ENCODE assay signal across 24 mouse cellular contexts in genomic region chr4:68865135-68865767, GRCm38 (mm10).
DNase-seq lines count a peak whose midpoint lies in the region; ATAC-seq and TF ChIP-seq lines count a peak whose summit lies in the region.
"Had no signal": no experiment of that assay in that cellular context is flagged by ENCODE, and none has a peak within 500 bp of the region (broad histone marks: within the 10 kb centered on the region; RNA-seq: fewer than 3 reads in every experiment).

No protein-coding gene starts in this region.

- intact Hi-C loops in heart, postnatal 25 days (cut with DNase I) = no loop called here

- no peak for TF ChIP-seq CTCF in lung, embryonic 14.5 days (IDR thresholded peaks at IDR 0.05; ENCODE audit: low read depth)

- H3K4me1 ChIP-seq in lung, embryonic 14.5 days (ENCODE audit: insufficient read depth) = no peaks in the 10 kb centered on the region
- no peaks in the 10 kb centered on the region for H3K4me1 ChIP-seq in heart, embryonic 11.5 days (ENCODE audit: control insufficient read depth, insufficient read depth, low read length)
- H3K4me1 ChIP-seq: embryonic facial prominence, embryonic 12.5 days; hindbrain, embryonic 12.5 days; limb, embryonic 12.5 days; liver, embryonic 13.5 days; lung, embryonic 15.5 days had no signal

- no peaks in the 10 kb centered on the region for H3K27me3 ChIP-seq in lung, embryonic 14.5 days (ENCODE audit: insufficient read depth, low read length)
- H3K27me3 ChIP-seq in heart, embryonic 11.5 days (ENCODE audit: control insufficient read depth, insufficient read depth, low read length) = no peaks in the 10 kb centered on the region
- H3K27me3 ChIP-seq: CH12.LX; embryonic facial prominence, embryonic 12.5 days; hindbrain, embryonic 12.5 days; limb, embryonic 12.5 days; liver, embryonic 13.5 days; lung, embryonic 15.5 days had no signal

- 69% methylated on average over 4 of the region's 4 CpGs for WGBS in lung, embryonic 14.5 days
- 67% methylated on average over 4 of the region's 4 CpGs for WGBS in heart, embryonic 11.5 days (ENCODE audit: insufficient replicate concordance)

- no peak; the same call in 1 of the 2 replicates for ATAC-seq in lung, embryonic 14.5 days (ENCODE audit: insufficient read depth)
- ATAC-seq in heart, embryonic 11.5 days (replicated peaks; ENCODE audit: insufficient number of reproducible peaks, low FRiP score, low TSS enrichment) = no peak
- ATAC-seq: forebrain, embryonic 14.5 days had no signal

- H3K9ac ChIP-seq in lung, embryonic 14.5 days = no peak overlapping the region
- H3K9ac ChIP-seq in heart, embryonic 11.5 days (ENCODE audit: low read depth, low read length) = no peak overlapping the region
- H3K9ac ChIP-seq: embryonic facial prominence, embryonic 12.5 days; hindbrain, embryonic 12.5 days; limb, embryonic 12.5 days; liver, embryonic 13.5 days; lung, embryonic 15.5 days had no signal

- no peaks in the 10 kb centered on the region for H3K36me3 ChIP-seq in lung, embryonic 14.5 days (ENCODE audit: insufficient read depth)
- H3K36me3 ChIP-seq in heart, embryonic 11.5 days (ENCODE audit: control insufficient read depth, insufficient read depth, low read length) = no peaks in the 10 kb centered on the region
- H3K36me3 ChIP-seq: embryonic facial prominence, embryonic 12.5 days; hindbrain, embryonic 12.5 days; limb, embryonic 12.5 days; liver, embryonic 13.5 days; lung, embryonic 15.5 days had no signal

- no peak overlapping the region for H3K4me3 ChIP-seq in lung, embryonic 14.5 days (ENCODE audit: low read depth, low read length)
- no peak overlapping the region for H3K4me3 ChIP-seq in heart, embryonic 11.5 days (ENCODE audit: low read depth, low read length)
- H3K4me3 ChIP-seq: embryonic facial prominence, embryonic 12.5 days; erythroblast, embryonic 14.5 days; hindbrain, embryonic 12.5 days; limb, embryonic 12.5 days; liver, embryonic 13.5 days; lung, embryonic 15.5 days had no signal

- no peak overlapping the region for H3K4me2 ChIP-seq in lung, embryonic 14.5 days
- H3K4me2 ChIP-seq in heart, embryonic 11.5 days = no peak overlapping the region
- H3K4me2 ChIP-seq: embryonic facial prominence, embryonic 12.5 days; hindbrain, embryonic 12.5 days; limb, embryonic 12.5 days; liver, embryonic 13.5 days; lung, embryonic 15.5 days; midbrain, embryonic 11.5 days had no signal

- DNase-seq in cerebellum, adult 11-12 months = peak; percentile 33
- no peak for DNase-seq in cerebellum, adult 11 months
- DNase-seq in lung, embryonic 14.5 days = peak; percentile 6
- no peak for DNase-seq in lung, postnatal 25 days (ENCODE audit: low spot score)
- peak; percentile 34 to 57 for DNase-seq in cerebellum, postnatal 25 days
- DNase-seq in heart, adult 8-10 months (ENCODE audit: low spot score) = no peak
- no peak for DNase-seq in heart, postnatal 25 days (ENCODE audit: low spot score)
- DNase-seq: gastrocnemius, postnatal 36 days; kidney, adult 2 months; kidney, postnatal 25 days; layer of hippocampus, adult 9-11 months; liver, embryonic 13.5 days; right cerebral cortex, adult 18-20 months; thymus, postnatal 14 days had no signal

- no peaks in the 10 kb centered on the region for H3K9me3 ChIP-seq in lung, embryonic 14.5 days (ENCODE audit: low read depth, low read length)
- no peaks in the 10 kb centered on the region for H3K9me3 ChIP-seq in heart, embryonic 11.5 days (replicated peaks; ENCODE audit: control insufficient read depth, low read length)
- H3K9me3 ChIP-seq: embryonic facial prominence, embryonic 12.5 days; hindbrain, embryonic 12.5 days; limb, embryonic 12.5 days; liver, embryonic 13.5 days; lung, embryonic 15.5 days had no signal

- H3K27ac ChIP-seq in lung, embryonic 14.5 days (ENCODE audit: low read depth) = no peak overlapping the region
- H3K27ac ChIP-seq in heart, embryonic 11.5 days (ENCODE audit: low read depth, low read length) = no peak overlapping the region
- H3K27ac ChIP-seq: embryonic facial prominence, embryonic 12.5 days; hindbrain, embryonic 12.5 days; limb, embryonic 12.5 days; liver, embryonic 13.5 days; lung, embryonic 15.5 days; macrophage had no signal

Comparison
In these comparisons a context has a peak if more than half of its experiments do, and no peak if none do; other contexts are left out.
1. DNase-seq: peak in cerebellum, adult 11-12 months (single experiment), lung, embryonic 14.5 days (single experiment) and cerebellum, postnatal 25 days (2 of 2); none in cerebellum, adult 11 months (single experiment), lung, postnatal 25 days (single experiment), heart, adult 8-10 months (single experiment) and heart, postnatal 25 days (single experiment).